Mouse (Mus musculus) stomach, postnatal 0 days (tissue): ENCODE data around the gene Fgfr2.

Experiments used
- CTCF ChIP-seq: IDR thresholded peaks from 2 replicates; pipeline ENCODE4 v1.5.1; 2016; ENCODE audit warnings: antibody characterized with exemption, low read depth, mild to moderate bottlenecking, moderate library complexity
- EP300 ChIP-seq: optimal IDR thresholded peaks from 2 replicates; pipeline ENCODE3; 2016; ENCODE audit warnings: antibody characterized with exemption

DNA sequence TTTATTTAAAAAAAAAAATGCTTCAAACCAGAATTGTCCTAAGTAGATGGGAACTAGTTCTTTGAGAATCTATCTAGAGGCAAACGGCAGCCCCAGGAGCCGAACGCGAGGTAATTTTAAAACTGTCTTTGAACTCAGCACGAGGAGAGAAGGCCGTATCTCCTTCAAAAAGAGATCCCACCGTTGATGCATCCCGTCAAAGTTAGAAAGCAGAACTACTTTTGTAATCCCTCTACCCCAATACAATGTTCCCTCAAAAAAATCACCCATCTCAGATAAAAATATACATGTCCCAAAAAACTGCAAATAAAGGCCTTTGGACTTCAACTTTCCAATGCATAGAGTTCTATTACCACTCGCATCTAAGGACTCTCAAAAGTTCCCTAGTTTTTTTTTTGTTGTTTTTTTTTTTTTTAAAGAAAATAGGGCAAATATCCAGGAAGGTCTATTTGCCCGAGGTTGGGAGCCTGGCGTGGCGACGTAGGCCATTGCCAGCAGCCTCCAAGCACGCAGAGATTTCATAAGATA, 2.0 kb downstream of the Fgfr2 start:
- TF ChIP-seq CTCF (no peak), EP300 (no peak)
